Mouse (Mus musculus): ENCODE results near the gene Cdk5rap3. TPM values are rescaled to one million over a fixed set of nuclear protein-coding genes. Genes with fewer than 3 reads are reported as not detected.

The Cdk5rap3 gene
- polyA plus RNA-seq, 1 experiment from 2014 or later, result 39.6 TPM

DNA sequence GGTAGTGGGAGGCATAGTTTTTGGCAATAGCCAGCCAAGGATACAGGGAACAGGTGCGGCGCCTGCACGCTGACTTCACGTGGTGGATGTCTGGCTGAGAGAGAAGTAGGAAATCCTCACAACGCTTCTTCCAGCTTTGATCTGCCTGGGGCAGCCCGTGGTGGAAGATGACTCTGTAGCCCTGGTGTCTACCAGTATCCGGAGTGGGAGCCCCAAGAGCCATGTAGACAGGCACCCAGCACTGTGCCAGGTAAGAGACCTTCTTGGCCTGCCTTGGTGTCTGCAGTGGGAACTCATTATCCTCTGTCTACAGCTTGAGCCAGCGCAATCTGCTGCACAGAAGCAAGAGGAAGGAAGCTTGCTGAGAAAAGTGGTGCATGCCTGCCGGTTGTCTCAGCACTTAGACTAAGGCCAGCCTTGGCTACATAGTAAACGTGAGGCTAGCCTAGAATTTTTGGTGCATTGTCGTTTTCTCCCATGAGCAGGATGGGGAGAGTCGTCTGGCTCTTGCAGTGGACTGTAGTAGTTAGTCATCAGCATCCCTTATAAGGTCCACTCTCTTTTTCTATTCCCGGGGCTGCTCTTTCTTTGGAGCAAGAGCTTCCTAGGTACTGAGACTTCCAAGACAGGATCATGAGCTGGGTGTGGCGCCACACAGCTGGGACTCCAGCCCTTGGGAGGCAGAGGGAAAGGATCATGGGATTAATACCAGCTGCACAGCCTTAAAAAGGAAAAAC lies 28.7 kb upstream of the Cdk5rap3 start:
- Histone ChIP-seq H3K9me3 (replicated peaks) (no peaks in the 10 kb centered on the region), H3K4me1 (replicated peaks) (peaks cover 85% of the 10 kb centered on the region), H3K27ac (peak overlapping the region; percentile 99), H3K9ac (peak overlapping the region; percentile 87), H3K4me2 (peak overlapping the region; percentile 95), H3K4me3 (replicated peaks) (peak overlapping the region; percentile 80), H3K36me3 (peaks cover 39% of the 10 kb centered on the region), H3K27me3 (no peaks in the 10 kb centered on the region)
- no peak for DNase-seq
- no peak for ATAC-seq (ENCODE audit: low read depth)
- WGBS (ENCODE audit: insufficient replicate concordance), result 18% methylated on average over 14 of the region's 14 CpGs

DNA sequence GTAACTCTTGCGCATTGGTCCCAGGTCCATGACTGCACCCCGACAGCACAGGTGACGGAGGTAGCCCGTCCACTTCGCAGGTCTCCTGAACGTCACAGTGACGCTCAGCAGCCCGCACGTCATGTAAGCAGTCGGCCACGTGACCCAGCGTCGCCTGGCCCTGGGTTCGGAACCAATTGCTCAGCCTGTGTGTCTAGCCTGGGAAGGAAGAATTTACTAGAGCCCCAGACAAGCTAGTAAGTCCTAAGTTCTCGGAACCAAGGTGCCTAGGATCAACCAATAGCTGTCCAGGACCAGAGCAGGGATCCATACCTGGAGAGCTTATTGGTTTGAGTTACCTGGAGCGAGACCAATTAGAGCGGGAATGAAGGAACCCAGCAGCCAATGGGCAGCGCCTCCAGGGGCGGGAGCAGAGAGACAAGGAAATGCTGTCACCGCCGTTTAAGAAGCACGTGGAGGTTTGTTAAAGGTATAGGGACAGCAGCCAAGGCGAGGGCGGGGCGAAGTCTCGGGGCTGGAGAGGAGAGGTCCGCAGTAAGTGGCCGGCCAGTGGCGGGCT lies 27.5 kb upstream of the Cdk5rap3 start, which contains the start of gene Pnpo:
TSS of gene Pnpo (minus strand) at position 241 of the 559 bp plus-strand sequence.
- Histone ChIP-seq H3K27ac (peak within 1 kb of the TSS; percentile 99), H3K9ac (peak within 1 kb of the TSS; percentile 95), H3K4me1 (replicated peaks) (peaks cover 85% of the 10 kb centered on the region), H3K27me3 (no peaks in the 10 kb centered on the region), H3K4me3 (replicated peaks) (peak within 1 kb of the TSS; percentile 80), H3K9me3 (replicated peaks) (no peaks in the 10 kb centered on the region), H3K36me3 (peaks cover 39% of the 10 kb centered on the region), H3K4me2 (peak within 1 kb of the TSS; percentile 95)
- DNase-seq (peak; percentile 97), ATAC-seq (ENCODE audit: low read depth) (peak; percentile 83)
- WGBS (ENCODE audit: insufficient replicate concordance), result under 1% methylated on average over 29 of the region's 29 CpGs

DNA sequence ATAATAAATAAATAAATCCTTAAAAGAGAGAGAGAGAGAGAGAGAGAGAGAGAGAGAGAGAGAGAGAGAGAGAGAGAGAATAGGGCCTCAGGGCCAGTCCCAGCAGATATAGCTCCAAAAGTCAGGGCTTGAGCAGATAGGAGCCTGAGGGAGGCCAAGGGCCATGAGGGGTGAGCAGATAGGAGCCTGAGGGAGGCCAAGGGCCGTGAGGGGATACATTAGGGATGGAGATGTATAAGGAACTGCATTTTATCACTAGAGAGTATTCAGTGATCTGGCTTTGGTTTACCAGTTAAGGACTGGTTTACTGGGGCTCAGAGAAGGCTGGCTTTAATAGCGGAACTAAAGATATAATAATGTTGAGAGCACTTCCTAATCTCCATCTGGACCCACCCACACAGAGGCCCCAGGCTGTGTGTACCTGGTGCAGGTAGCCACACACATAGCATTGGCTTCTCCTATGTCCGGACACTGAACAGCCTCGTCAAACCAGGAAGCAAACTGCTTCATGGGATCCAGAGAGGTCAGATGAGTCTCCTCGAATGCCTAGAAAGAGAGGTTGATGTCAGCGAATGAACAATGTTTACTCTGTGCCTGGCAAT lies 25.8 kb upstream of the Cdk5rap3 start:
- Histone ChIP-seq H3K4me1 (replicated peaks) (peaks cover 85% of the 10 kb centered on the region), H3K9ac (peak overlapping the region; percentile 95), H3K36me3 (peaks cover 49% of the 10 kb centered on the region), H3K27me3 (no peaks in the 10 kb centered on the region), H3K9me3 (replicated peaks) (no peaks in the 10 kb centered on the region), H3K4me3 (replicated peaks) (peak overlapping the region; percentile 80), H3K27ac (peak overlapping the region; percentile 99), H3K4me2 (peak overlapping the region; percentile 95)
- peak; percentile 73 for ATAC-seq (ENCODE audit: low read depth)
- DNase-seq, result peak; percentile 85
- WGBS (ENCODE audit: insufficient replicate concordance), result 31% methylated on average over 6 of the region's 6 CpGs

DNA sequence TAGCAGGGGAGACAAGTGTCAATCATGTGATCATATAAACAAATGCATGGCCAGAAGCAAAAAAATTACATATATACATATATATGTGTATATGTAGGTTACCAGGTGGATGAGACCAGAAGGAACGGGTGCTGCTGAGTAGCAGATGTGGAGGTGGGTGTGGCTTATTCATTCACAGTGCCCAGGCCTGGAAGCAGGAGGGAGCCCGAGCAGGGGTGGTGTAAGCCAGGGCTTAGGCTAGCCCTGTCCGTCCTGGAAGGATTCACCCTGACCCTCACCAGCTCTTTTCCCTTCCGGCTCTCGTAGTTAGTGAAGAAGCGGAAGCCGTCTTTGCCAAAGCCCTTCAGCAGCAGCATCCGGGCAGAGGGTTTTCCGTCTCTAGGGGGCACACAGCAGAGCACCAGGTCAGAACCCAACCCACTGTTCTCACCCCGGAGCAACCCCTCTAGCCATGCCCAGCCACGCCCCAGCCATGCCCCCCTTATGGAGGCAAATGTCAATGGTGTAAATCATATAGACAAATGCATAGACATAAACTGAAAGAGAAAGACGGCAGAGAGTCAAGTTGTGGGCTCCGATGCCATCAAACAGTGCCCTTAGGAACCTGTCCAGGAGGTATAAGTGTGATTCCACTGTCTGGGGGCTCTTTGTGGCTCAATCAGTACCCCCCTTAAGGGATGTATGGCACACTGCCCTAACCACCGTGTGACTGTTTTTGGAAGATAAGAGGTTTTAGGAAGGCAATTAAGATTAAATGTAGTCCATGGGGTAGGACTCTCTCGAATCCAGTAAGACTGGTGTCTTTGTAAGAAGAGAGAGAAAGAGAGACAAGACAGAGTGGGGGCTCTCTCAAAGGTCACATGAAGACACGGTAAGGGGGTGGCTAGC lies 24.5 kb upstream of the Cdk5rap3 start:
- DNase-seq, result peak; percentile 67
- peak overlapping the region; percentile 95 for H3K9ac ChIP-seq
- peak overlapping the region; percentile 80 for H3K4me3 ChIP-seq (replicated peaks)
- ATAC-seq (ENCODE audit: low read depth), result peak; percentile 6
- peaks cover 85% of the 10 kb centered on the region for H3K4me1 ChIP-seq (replicated peaks)
- H3K27me3 ChIP-seq, result no peaks in the 10 kb centered on the region
- peaks cover 62% of the 10 kb centered on the region for H3K36me3 ChIP-seq
- 44% methylated on average over 16 of the region's 16 CpGs for WGBS (ENCODE audit: insufficient replicate concordance)
- peak overlapping the region; percentile 95 for H3K4me2 ChIP-seq
- no peaks in the 10 kb centered on the region for H3K9me3 ChIP-seq (replicated peaks)
- peak overlapping the region; percentile 99 for H3K27ac ChIP-seq

DNA sequence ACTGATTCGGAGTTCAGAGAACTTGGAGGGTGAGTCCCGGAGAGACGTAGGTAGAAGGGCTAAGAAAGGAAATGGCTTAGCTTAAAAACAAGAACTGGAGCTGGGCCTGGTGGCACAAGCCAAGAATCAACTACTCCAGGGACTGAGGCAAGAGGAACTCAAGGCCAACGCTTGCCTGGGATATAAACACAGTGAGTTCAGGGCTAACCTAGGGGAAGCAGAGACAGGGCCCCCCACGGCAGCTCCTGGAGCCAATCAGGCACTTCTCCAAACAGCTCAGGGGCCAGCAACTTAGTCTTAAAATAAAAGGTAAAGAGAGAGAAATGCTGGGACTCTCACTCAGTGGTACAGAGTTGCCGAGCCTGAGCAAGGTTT lies 22.1 kb upstream of the Cdk5rap3 start:
- peaks cover 68% of the 10 kb centered on the region for H3K36me3 ChIP-seq
- peak overlapping the region; percentile 80 for H3K4me3 ChIP-seq (replicated peaks)
- H3K4me2 ChIP-seq, result peak overlapping the region; percentile 95
- peaks cover 92% of the 10 kb centered on the region for H3K4me1 ChIP-seq (replicated peaks)
- H3K9me3 ChIP-seq (replicated peaks), result no peaks in the 10 kb centered on the region
- no peaks in the 10 kb centered on the region for H3K27me3 ChIP-seq
- 76% methylated on average over 6 of the region's 6 CpGs for WGBS (ENCODE audit: insufficient replicate concordance)
- ATAC-seq (ENCODE audit: low read depth) (no peak), DNase-seq (no peak)
- H3K9ac ChIP-seq, result peak overlapping the region; percentile 95
- H3K27ac ChIP-seq, result peak overlapping the region; percentile 99

DNA sequence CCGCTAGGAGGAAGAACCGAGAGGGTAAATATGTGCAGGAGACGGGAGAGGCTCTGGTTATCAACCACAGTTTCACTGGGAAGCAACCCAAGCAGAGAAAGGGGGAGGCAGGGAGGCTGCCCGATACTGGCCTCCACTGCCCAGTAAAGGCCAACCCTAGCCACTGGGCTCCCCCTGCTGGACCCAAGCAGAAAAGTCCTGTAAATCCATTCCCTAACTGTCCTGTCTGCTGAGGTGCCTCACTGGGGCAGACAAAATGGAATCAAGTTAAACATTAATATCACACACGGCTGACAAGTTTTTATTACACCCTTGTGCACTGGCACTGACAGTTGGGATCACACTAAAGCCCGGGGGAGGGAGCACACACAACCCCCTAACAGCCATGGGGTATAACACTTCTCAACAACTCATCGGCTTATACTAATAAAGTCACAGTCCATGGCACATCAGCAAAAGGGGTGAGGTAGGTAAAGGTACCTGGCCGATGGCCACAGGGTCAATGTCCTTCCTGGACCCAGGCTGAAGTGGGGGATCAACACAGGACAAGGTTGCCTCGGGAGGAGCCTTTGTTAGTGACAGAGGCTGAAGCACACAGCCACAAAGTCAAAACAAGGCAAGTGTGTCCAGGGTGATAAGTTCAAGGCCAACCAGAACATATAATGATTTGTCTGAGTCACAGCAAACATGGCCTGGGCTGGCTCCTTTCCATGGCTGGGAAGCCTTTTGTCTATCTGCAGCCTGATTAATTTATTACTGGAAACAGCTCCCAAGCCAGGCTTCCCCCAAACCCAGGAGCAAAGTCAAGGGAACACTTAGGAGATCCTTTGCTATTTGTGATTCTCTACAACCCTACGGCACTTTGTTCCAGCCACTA lies 21.5 kb upstream of the Cdk5rap3 start:
- no peaks in the 10 kb centered on the region for H3K9me3 ChIP-seq (replicated peaks)
- H3K27ac ChIP-seq, result peak overlapping the region; percentile 99
- 50% methylated on average over 10 of the region's 10 CpGs for WGBS (ENCODE audit: insufficient replicate concordance)
- ATAC-seq (ENCODE audit: low read depth) (peak; percentile 8), DNase-seq (peak; percentile 60)
- H3K27me3 ChIP-seq, result no peaks in the 10 kb centered on the region
- peak overlapping the region; percentile 80 for H3K4me3 ChIP-seq (replicated peaks)
- peaks cover 95% of the 10 kb centered on the region for H3K4me1 ChIP-seq (replicated peaks)
- peak overlapping the region; percentile 95 for H3K9ac ChIP-seq
- peak overlapping the region; percentile 95 for H3K4me2 ChIP-seq
- peaks cover 68% of the 10 kb centered on the region for H3K36me3 ChIP-seq

DNA sequence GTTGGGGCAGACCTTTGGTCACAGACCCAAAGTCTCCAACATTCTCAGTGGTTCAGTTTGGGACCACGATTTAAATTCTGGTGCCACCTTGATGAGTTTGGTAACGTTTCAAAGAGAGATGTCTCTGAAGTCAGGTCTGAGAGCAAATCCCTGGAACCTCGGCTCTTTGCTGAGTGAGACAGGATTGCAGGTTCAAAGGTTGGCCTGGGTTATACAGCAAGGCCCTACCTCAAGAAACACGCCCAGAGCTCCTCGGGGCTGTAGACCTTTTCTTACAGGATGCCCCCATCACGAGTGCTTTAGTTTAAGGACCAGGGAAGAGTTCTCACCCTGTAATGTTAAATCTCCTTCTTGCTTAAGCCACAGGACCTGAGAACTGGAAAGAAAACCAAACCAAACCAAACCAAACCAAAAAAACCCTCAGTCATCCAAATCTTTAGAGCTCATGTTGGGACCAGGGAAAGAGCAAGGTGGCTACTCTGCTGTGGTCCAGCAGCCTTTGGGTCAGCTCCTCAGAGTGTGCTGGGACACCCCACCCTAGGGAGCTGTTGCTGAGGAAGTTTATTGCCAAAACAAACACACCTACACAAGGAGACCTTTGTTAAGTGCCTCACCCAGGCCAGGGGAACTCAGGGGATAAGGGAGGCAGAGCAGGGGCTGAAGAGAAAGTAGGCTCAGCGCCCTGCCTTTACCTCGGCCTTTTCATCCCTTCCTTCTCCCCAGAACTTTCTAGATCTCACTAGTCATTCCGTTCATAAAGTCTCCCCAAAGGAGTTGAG lies 19.8 kb upstream of the Cdk5rap3 start:
- no peak overlapping the region for H3K4me3 ChIP-seq (replicated peaks)
- H3K27me3 ChIP-seq, result no peaks in the 10 kb centered on the region
- H3K4me2 ChIP-seq, result 0 out of 2 replicates have a peak overlapping the region, but pooled peaks have one; percentile 55
- H3K27ac ChIP-seq, result peak overlapping the region; percentile 99
- 80% methylated on average over 9 of the region's 9 CpGs for WGBS (ENCODE audit: insufficient replicate concordance)
- no peak for ATAC-seq (ENCODE audit: low read depth)
- H3K9me3 ChIP-seq (replicated peaks), result no peaks in the 10 kb centered on the region
- DNase-seq, result no peak
- peaks cover 98% of the 10 kb centered on the region for H3K4me1 ChIP-seq (replicated peaks)
- H3K9ac ChIP-seq, result peak overlapping the region; percentile 95; the same call in 1 of the 2 replicates
- H3K36me3 ChIP-seq, result peaks cover 58% of the 10 kb centered on the region

- peak overlapping the region; percentile 99 for H3K27ac ChIP-seq
- H3K27me3 ChIP-seq, result no peaks in the 10 kb centered on the region
- H3K9me3 ChIP-seq (replicated peaks), result no peaks in the 10 kb centered on the region
- peak; percentile 85 for DNase-seq
- H3K4me3 ChIP-seq (replicated peaks), result peak overlapping the region; percentile 17
- H3K9ac ChIP-seq, result peak overlapping the region; percentile 95
- ATAC-seq (ENCODE audit: low read depth), result peak; percentile 95
- H3K4me1 ChIP-seq (replicated peaks), result peaks cover 98% of the 10 kb centered on the region
- H3K4me2 ChIP-seq, result peak overlapping the region; percentile 55
- H3K36me3 ChIP-seq, result peaks cover 47% of the 10 kb centered on the region
- WGBS (ENCODE audit: insufficient replicate concordance), result 22% methylated on average over 12 of the region's 12 CpGs
These were observed 18.6 kb upstream of the Cdk5rap3 start for GRCm38 (mm10) chr11:96934921-96935356.

DNA sequence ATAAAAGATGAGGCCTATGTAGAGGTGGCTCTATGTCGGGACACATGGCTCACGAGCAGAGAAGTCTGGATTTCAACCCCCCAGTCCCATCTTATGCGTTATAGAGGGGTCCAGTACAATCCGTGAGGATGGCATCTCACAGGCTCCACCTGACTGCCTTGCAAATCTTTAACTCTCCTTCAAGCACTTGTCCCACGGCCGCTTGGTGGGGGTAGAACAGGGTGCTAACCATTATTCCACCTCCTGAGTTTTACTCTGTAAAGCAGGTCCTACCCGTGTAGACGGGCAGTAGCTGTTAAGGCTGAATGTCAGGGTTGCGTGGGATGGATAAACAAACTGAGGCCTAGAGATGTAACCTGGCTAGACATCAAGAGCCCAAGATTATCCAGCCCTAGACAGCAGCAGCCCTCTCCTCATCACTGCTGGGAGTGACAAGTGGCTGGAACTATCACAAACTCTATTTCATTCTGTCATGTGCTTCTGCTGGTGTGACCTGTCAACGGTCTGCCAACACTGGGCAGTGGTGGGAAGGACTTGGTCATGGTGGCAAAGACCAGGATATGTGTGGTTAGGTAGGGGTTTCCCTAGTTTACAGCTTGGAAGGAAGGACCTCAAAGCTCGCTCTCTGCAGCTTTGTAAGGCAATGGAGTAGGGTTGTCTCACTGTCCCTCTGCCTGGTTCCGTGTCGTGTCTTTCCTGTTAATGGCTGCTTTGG lies 17.4 kb upstream of the Cdk5rap3 start:
- Histone ChIP-seq H3K36me3 (peaks cover 35% of the 10 kb centered on the region), H3K9me3 (replicated peaks) (no peaks in the 10 kb centered on the region), H3K4me2 (no peak overlapping the region), H3K27ac (peak overlapping the region; percentile 99), H3K4me3 (replicated peaks) (no peak overlapping the region), H3K27me3 (no peaks in the 10 kb centered on the region), H3K4me1 (replicated peaks) (peaks cover 98% of the 10 kb centered on the region), H3K9ac (peak overlapping the region; percentile 59)
- DNase-seq (no peak), ATAC-seq (ENCODE audit: low read depth) (no peak)
- WGBS (ENCODE audit: insufficient replicate concordance), result 85% methylated on average over 13 of the region's 13 CpGs
